Mouse (Mus musculus) thymus, adult 2 months (tissue): ENCODE data around the gene Cadm4. TPM values are rescaled to one million over a fixed set of nuclear protein-coding genes. Genes with fewer than 3 reads are reported as not detected.

Experiments
- DNase-seq: peaks from one replicate; pipeline ENCODE4 v3.0.0; 2021
- H3K27ac ChIP-seq: fragments of 200-500 bp; 2 replicates; pipeline ENCODE4 v1.5.1; 2012; ENCODE audit warnings: low read length, control low read depth; ENCODE audit not compliant: control insufficient read depth, insufficient read depth
- H3K27me3 ChIP-seq: fragments of 200-500 bp; 2 replicates; pipeline ENCODE4 v1.6.1; 2012; ENCODE audit warnings: mild to moderate bottlenecking, low read length, moderate library complexity, mixed read lengths; ENCODE audit not compliant: control insufficient read depth, insufficient read depth
- H3K36me3 ChIP-seq: fragments of 200-500 bp; 2 replicates; pipeline ENCODE4 v1.6.1; 2012; ENCODE audit warnings: mild to moderate bottlenecking, low read length, moderate library complexity; ENCODE audit not compliant: control insufficient read depth, insufficient read depth
- H3K4me1 ChIP-seq: fragments of 200-500 bp; replicated peaks from 2 replicates; pipeline ENCODE4 v1.6.1; 2012; ENCODE audit warnings: low read length; ENCODE audit not compliant: control insufficient read depth, insufficient read depth
- H3K4me3 ChIP-seq: fragments of 200-500 bp; 2 replicates; pipeline ENCODE4 v1.5.1; 2012; ENCODE audit warnings: mild to moderate bottlenecking, low read length, control low read depth, moderate library complexity; ENCODE audit not compliant: control insufficient read depth, insufficient read depth
- CTCF ChIP-seq: fragments of 200-500 bp; IDR thresholded peaks from 2 replicates; pipeline ENCODE4 v1.5.1; 2012; ENCODE audit warnings: mild to moderate bottlenecking, control low read depth, low read length, moderate library complexity, borderline replicate concordance; ENCODE audit not compliant: control insufficient read depth, poor library complexity, insufficient read depth; ENCODE audit errors: extremely low read depth
- POLR2A ChIP-seq: fragments of 200-500 bp; IDR thresholded peaks from 2 replicates; pipeline ENCODE4 v1.6.1; 2012; ENCODE audit warnings: mild to moderate bottlenecking, low read length, control low read depth, moderate library complexity; ENCODE audit not compliant: control insufficient read depth, poor library complexity, insufficient read depth; ENCODE audit errors: extremely low read depth
- WGBS: fragments of 180-500 bp; shearing (Covaris S2); methylation state at CpG from one replicate; pipeline ENCODE4 v1.1.7; 2018; 5-methylcytosine and 5-hydroxymethylcytosine counted together
- polyA plus RNA-seq: library from polyadenylated mRNA; depleted of rRNA; stranded (reverse); fragments of >200 nt; gene quantifications from 2 replicates; pipeline ENCODE4 v1.2.3, GENCODE M21; 2012

The Cadm4 gene
- polyA plus RNA-seq, 1 experiment, result 6.4 TPM

GRCm38 (mm10) chr7:24445266-24445926 is 36.4 kb upstream of the Cadm4 start:
- 75% methylated on average over 9 of the region's 9 CpGs for WGBS
- H3K27ac ChIP-seq, result no peak overlapping the region

GRCm38 (mm10) chr7:24446697-24447340 is 35.0 kb upstream of the Cadm4 start:
- no peak overlapping the region for H3K4me3 ChIP-seq
- TF ChIP-seq POLR2A, result no peak
- no peaks in the 10 kb centered on the region for H3K36me3 ChIP-seq
- no peaks in the 10 kb centered on the region for H3K27me3 ChIP-seq
- DNase-seq, result no peak
- peaks cover 29% of the 10 kb centered on the region for H3K4me1 ChIP-seq
- WGBS, result 82% methylated on average over 7 of the region's 7 CpGs
- no peak overlapping the region for H3K27ac ChIP-seq

More at GRCm38 (mm10) chr7:24445266-24445926, 36.4 kb upstream of the Cadm4 start:
- Histone ChIP-seq H3K4me1 (peaks cover 16% of the 10 kb centered on the region), H3K36me3 (no peaks in the 10 kb centered on the region), H3K4me3 (no peak overlapping the region), H3K27me3 (no peaks in the 10 kb centered on the region)
- DNase-seq, result no peak
- no peak for TF ChIP-seq CTCF
- no peak for TF ChIP-seq POLR2A

GRCm38 (mm10) chr7:24448782-24449517 is 32.9 kb upstream of the Cadm4 start:
- Histone ChIP-seq H3K4me3 (no peak overlapping the region), H3K4me1 (peaks cover 49% of the 10 kb centered on the region), H3K27ac (no peak overlapping the region), H3K27me3 (no peaks in the 10 kb centered on the region), H3K36me3 (no peaks in the 10 kb centered on the region)
- DNase-seq, result no peak
- no peak for TF ChIP-seq POLR2A
- no peak for TF ChIP-seq CTCF
- WGBS, result 85% methylated on average over 14 of the region's 14 CpGs

- H3K36me3 ChIP-seq, result no peaks in the 10 kb centered on the region
- WGBS, result 9% methylated on average over 9 of the region's 9 CpGs
- no peaks in the 10 kb centered on the region for H3K27me3 ChIP-seq
- peak overlapping the region; percentile 31; the same call in 1 of the 2 replicates for H3K27ac ChIP-seq
- TF ChIP-seq CTCF (no peak), POLR2A (no peak)
- H3K4me1 ChIP-seq, result peaks cover 50% of the 10 kb centered on the region
- peak; percentile 35 for DNase-seq
- H3K4me3 ChIP-seq, result no peak overlapping the region
These were observed 31.2 kb upstream of the Cadm4 start for GRCm38 (mm10) chr7:24450585-24451017.

- DNase-seq, result no peak
- 4% methylated on average over 9 of the region's 9 CpGs for WGBS
- Histone ChIP-seq H3K27me3 (no peaks in the 10 kb centered on the region), H3K27ac (peak within 1 kb of the TSS; percentile 2; the same call in 1 of the 2 replicates), H3K36me3 (no peaks in the 10 kb centered on the region), H3K4me3 (no peak within 1 kb of the TSS), H3K4me1 (peaks cover 59% of the 10 kb centered on the region)
- TF ChIP-seq CTCF, result no peak
- TF ChIP-seq POLR2A, result no peak
These were observed 29.9 kb upstream of the Cadm4 start, which contains the start of gene Irgc1 for GRCm38 (mm10) chr7:24451855-24452311. Gene Irgc1, minus strand, starts transcription at chr7:24452297.

- no peaks in the 10 kb centered on the region for H3K27me3 ChIP-seq
- DNase-seq, result no peak
- no peak overlapping the region for H3K4me3 ChIP-seq
- 94% methylated on average over 2 of the region's 2 CpGs for WGBS
- no peak for TF ChIP-seq CTCF
- no peak for TF ChIP-seq POLR2A
- H3K4me1 ChIP-seq, result peaks cover 76% of the 10 kb centered on the region
- H3K27ac ChIP-seq, result no peak overlapping the region
- no peaks in the 10 kb centered on the region for H3K36me3 ChIP-seq
These were observed 27.6 kb upstream of the Cadm4 start for GRCm38 (mm10) chr7:24454199-24454598.
